Mouse (Mus musculus): ENCODE measurements at regions not wholly inside any gene's neighbourhood (a gene's known extent, or its start where the extent isn't known, plus 50 kb on each side); places are given as distances from the start of the nearest gene placed in this dataset.

- Histone ChIP-seq H3K9ac (replicated peaks) (no peak overlapping the region), H3K27me3 (no peaks in the 10 kb centered on the region), H3K4me1 (no peaks in the 10 kb centered on the region), H3K4me2 (replicated peaks) (no peak overlapping the region), H3K36me3 (no peaks in the 10 kb centered on the region), H3K27ac (replicated peaks) (no peak overlapping the region), H3K9me3 (no peaks in the 10 kb centered on the region), H3K4me3 (no peak overlapping the region)
- WGBS = 93% methylated on average over 1 of the region's 1 CpGs
- no peak for ATAC-seq (replicated peaks)
Measured at GRCm38 (mm10) chr12:96235510-96235909, 543.5 kb downstream of the Flrt2 start.

GRCm38 (mm10) chr12:96235996-96236525 is 544.0 kb downstream of the Flrt2 start:
- 55% methylated on average over 3 of the region's 3 CpGs for WGBS
- ATAC-seq (replicated peaks) = no peak
- Histone ChIP-seq H3K4me1 (no peaks in the 10 kb centered on the region), H3K9me3 (no peaks in the 10 kb centered on the region), H3K9ac (replicated peaks) (no peak overlapping the region), H3K4me3 (no peak overlapping the region), H3K27me3 (no peaks in the 10 kb centered on the region), H3K4me2 (replicated peaks) (no peak overlapping the region), H3K36me3 (no peaks in the 10 kb centered on the region), H3K27ac (replicated peaks) (no peak overlapping the region)

- ATAC-seq (replicated peaks) = no peak
- H3K4me1 ChIP-seq = no peaks in the 10 kb centered on the region
Measured at GRCm38 (mm10) chr12:96239642-96240041, 547.6 kb downstream of the Flrt2 start.

GRCm38 (mm10) chr12:96261978-96262377 is 570.0 kb downstream of the Flrt2 start:
- Histone ChIP-seq H3K27ac (replicated peaks) (no peak overlapping the region), H3K4me3 (no peak overlapping the region), H3K9ac (replicated peaks) (no peak overlapping the region), H3K36me3 (no peaks in the 10 kb centered on the region), H3K27me3 (no peaks in the 10 kb centered on the region), H3K9me3 (no peaks in the 10 kb centered on the region), H3K4me2 (replicated peaks) (no peak overlapping the region), H3K4me1 (no peaks in the 10 kb centered on the region)
- WGBS = 78% methylated on average over 4 of the region's 4 CpGs
- ATAC-seq (replicated peaks) = no peak

More at GRCm38 (mm10) chr12:96239642-96240041, 547.6 kb downstream of the Flrt2 start:
- H3K36me3 ChIP-seq = no peaks in the 10 kb centered on the region
- H3K9ac ChIP-seq (replicated peaks) = no peak overlapping the region
- H3K27ac ChIP-seq (replicated peaks) = no peak overlapping the region
- H3K27me3 ChIP-seq = no peaks in the 10 kb centered on the region
- no peak overlapping the region for H3K4me2 ChIP-seq (replicated peaks)
- H3K4me3 ChIP-seq = no peak overlapping the region
- H3K9me3 ChIP-seq = no peaks in the 10 kb centered on the region
- WGBS = 57% methylated on average over 2 of the region's 2 CpGs

GRCm38 (mm10) chr12:96275894-96276293 is 583.9 kb downstream of the Flrt2 start:
- no peak for ATAC-seq (replicated peaks)
- Histone ChIP-seq H3K4me2 (replicated peaks) (no peak overlapping the region), H3K9me3 (no peaks in the 10 kb centered on the region), H3K9ac (replicated peaks) (no peak overlapping the region), H3K4me3 (no peak overlapping the region), H3K36me3 (no peaks in the 10 kb centered on the region), H3K27me3 (no peaks in the 10 kb centered on the region), H3K4me1 (no peaks in the 10 kb centered on the region), H3K27ac (replicated peaks) (no peak overlapping the region)

- no peak overlapping the region for H3K27ac ChIP-seq (replicated peaks)
- ATAC-seq (replicated peaks) = no peak
- no peak overlapping the region for H3K4me2 ChIP-seq (replicated peaks)
- H3K36me3 ChIP-seq = no peaks in the 10 kb centered on the region
- H3K9me3 ChIP-seq = no peaks in the 10 kb centered on the region
- no peak overlapping the region for H3K4me3 ChIP-seq
- no peak overlapping the region for H3K9ac ChIP-seq (replicated peaks)
- 1% methylated on average over 2 of the region's 2 CpGs for WGBS
- no peaks in the 10 kb centered on the region for H3K4me1 ChIP-seq
- no peaks in the 10 kb centered on the region for H3K27me3 ChIP-seq
Measured at GRCm38 (mm10) chr12:96311137-96311536, 619.1 kb downstream of the Flrt2 start.

GRCm38 (mm10) chr12:96323061-96323786 is 631.2 kb downstream of the Flrt2 start:
- H3K4me1 ChIP-seq = no peaks in the 10 kb centered on the region
- no peak for ATAC-seq (replicated peaks)
- 69% methylated on average over 10 of the region's 10 CpGs for WGBS
- no peak overlapping the region for H3K4me2 ChIP-seq (replicated peaks)
- H3K27ac ChIP-seq (replicated peaks) = no peak overlapping the region
- H3K36me3 ChIP-seq = no peaks in the 10 kb centered on the region
- no peak overlapping the region for H3K9ac ChIP-seq (replicated peaks)
- no peak overlapping the region for H3K4me3 ChIP-seq
- no peaks in the 10 kb centered on the region for H3K27me3 ChIP-seq
- no peaks in the 10 kb centered on the region for H3K9me3 ChIP-seq

- H3K4me2 ChIP-seq (replicated peaks) = no peak overlapping the region
- no peak for ATAC-seq (replicated peaks)
- H3K4me3 ChIP-seq = no peak overlapping the region
- H3K27ac ChIP-seq (replicated peaks) = no peak overlapping the region
- H3K27me3 ChIP-seq = no peaks in the 10 kb centered on the region
- 70% methylated on average over 3 of the region's 3 CpGs for WGBS
- H3K9ac ChIP-seq (replicated peaks) = no peak overlapping the region
- H3K36me3 ChIP-seq = no peaks in the 10 kb centered on the region
- no peaks in the 10 kb centered on the region for H3K9me3 ChIP-seq
- no peaks in the 10 kb centered on the region for H3K4me1 ChIP-seq
Measured at GRCm38 (mm10) chr12:96351143-96351542, 659.1 kb downstream of the Flrt2 start.

- Histone ChIP-seq H3K4me3 (no peak overlapping the region), H3K9me3 (no peaks in the 10 kb centered on the region), H3K27me3 (no peaks in the 10 kb centered on the region), H3K4me2 (replicated peaks) (no peak overlapping the region), H3K4me1 (no peaks in the 10 kb centered on the region), H3K9ac (replicated peaks) (no peak overlapping the region), H3K27ac (replicated peaks) (no peak overlapping the region), H3K36me3 (no peaks in the 10 kb centered on the region)
- ATAC-seq (replicated peaks) = no peak
- 77% methylated on average over 3 of the region's 3 CpGs for WGBS
Measured at GRCm38 (mm10) chr12:96378924-96379323, 686.9 kb downstream of the Flrt2 start.

GRCm38 (mm10) chr12:96419104-96419503 is 727.1 kb downstream of the Flrt2 start:
- WGBS = 59% methylated on average over 3 of the region's 3 CpGs
- Histone ChIP-seq H3K4me3 (no peak overlapping the region), H3K4me2 (replicated peaks) (no peak overlapping the region), H3K4me1 (no peaks in the 10 kb centered on the region), H3K27me3 (no peaks in the 10 kb centered on the region), H3K36me3 (no peaks in the 10 kb centered on the region), H3K9ac (replicated peaks) (no peak overlapping the region), H3K27ac (replicated peaks) (no peak overlapping the region), H3K9me3 (no peaks in the 10 kb centered on the region)
- ATAC-seq (replicated peaks) = no peak

GRCm38 (mm10) chr12:96419567-96419966 is 727.5 kb downstream of the Flrt2 start:
- no peak for ATAC-seq (replicated peaks)
- H3K27me3 ChIP-seq = no peaks in the 10 kb centered on the region
- no peaks in the 10 kb centered on the region for H3K9me3 ChIP-seq
- H3K4me2 ChIP-seq (replicated peaks) = no peak overlapping the region
- H3K36me3 ChIP-seq = no peaks in the 10 kb centered on the region
- no peak overlapping the region for H3K4me3 ChIP-seq
- H3K4me1 ChIP-seq = no peaks in the 10 kb centered on the region
- H3K27ac ChIP-seq (replicated peaks) = no peak overlapping the region
- no peak overlapping the region for H3K9ac ChIP-seq (replicated peaks)

GRCm38 (mm10) chr12:96427589-96427988 is 735.6 kb downstream of the Flrt2 start:
- 86% methylated on average over 3 of the region's 3 CpGs for WGBS
- Histone ChIP-seq H3K4me1 (no peaks in the 10 kb centered on the region), H3K4me3 (no peak overlapping the region), H3K4me2 (replicated peaks) (no peak overlapping the region), H3K36me3 (no peaks in the 10 kb centered on the region), H3K9me3 (no peaks in the 10 kb centered on the region), H3K27ac (replicated peaks) (no peak overlapping the region), H3K27me3 (no peaks in the 10 kb centered on the region), H3K9ac (replicated peaks) (no peak overlapping the region)
- ATAC-seq (replicated peaks) = no peak

- no peak overlapping the region for H3K9ac ChIP-seq (replicated peaks)
- no peaks in the 10 kb centered on the region for H3K36me3 ChIP-seq
- H3K4me3 ChIP-seq = no peak overlapping the region
- H3K4me1 ChIP-seq = no peaks in the 10 kb centered on the region
- H3K4me2 ChIP-seq (replicated peaks) = no peak overlapping the region
- no peak overlapping the region for H3K27ac ChIP-seq (replicated peaks)
- H3K9me3 ChIP-seq = no peaks in the 10 kb centered on the region
- WGBS = 64% methylated on average over 3 of the region's 3 CpGs
- H3K27me3 ChIP-seq = no peaks in the 10 kb centered on the region
- ATAC-seq (replicated peaks) = no peak
Measured at GRCm38 (mm10) chr12:96442546-96442945, 750.5 kb downstream of the Flrt2 start.

Measured in forebrain, embryonic 15.5 days (tissue).